Mouse (Mus musculus) frontal cortex, adult (tissue): ENCODE data around the gene Cd7.

ENCODE experiments used
- ATAC-seq: cut with Nextera tagmentation; 2 replicates; pipeline ENCODE4 v1.9.2; 2017; ENCODE audit warnings: mild to moderate bottlenecking, moderate library complexity, mixed read lengths; ENCODE audit not compliant: low TSS enrichment

Gene Cd7

GRCm38 (mm10) chr11:120990951-120991526 is 48.2 kb downstream of the Cd7 start, which contains the start of gene Csnk1d:
Gene Csnk1d (minus strand): TSS chr11:120991330.
- ATAC-seq, result peak; percentile 77

GRCm38 (mm10) chr11:120990126-120990781 is 49.0 kb downstream of the Cd7 start:
- ATAC-seq, result no peak

- ATAC-seq, result no peak
These were observed 49.7 kb downstream of the Cd7 start for GRCm38 (mm10) chr11:120989523-120989922.

DNA sequence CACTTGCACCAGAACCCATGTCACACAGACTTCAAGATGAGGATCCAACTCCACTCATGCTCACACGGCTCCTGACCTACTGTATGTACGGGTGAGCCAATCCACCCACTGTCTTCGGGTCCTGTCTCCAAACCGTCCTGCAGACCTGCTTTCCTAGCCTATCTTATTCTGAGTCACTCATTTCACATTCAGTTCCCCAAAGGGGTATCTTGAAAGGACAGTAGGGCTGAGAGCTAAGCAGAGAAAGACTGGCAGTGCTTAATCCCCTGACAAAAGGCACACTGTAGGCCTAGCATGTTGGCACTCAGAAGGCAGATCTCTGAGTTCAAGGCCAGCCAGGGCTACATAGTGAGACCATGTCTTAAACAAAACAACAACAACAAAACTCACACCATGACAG is 50.8 kb downstream of the Cd7 start:
- no peak for ATAC-seq

- ATAC-seq, result no peak
These were observed 51.6 kb downstream of the Cd7 start for GRCm38 (mm10) chr11:120987608-120988007.
